Mouse (Mus musculus) midbrain, embryonic 13.5 days (tissue): Measurements from ENCODE around the gene Cdh4. TPM values are rescaled to one million over a fixed set of nuclear protein-coding genes. Genes with fewer than 3 reads are reported as not detected.
A peak's percentile ranks its signal among the peaks of the same experiment; 100 is the strongest.

Experiments
- ATAC-seq: fragments of 200-750 bp; cut with Nextera tagmentation; 2 replicates; pipeline ENCODE4 v1.8.0; 2017; ENCODE audit warnings: mild to moderate bottlenecking, moderate TSS enrichment, moderate library complexity
- H3K27ac ChIP-seq: fragments of 300-500 bp; sonication (generic); 2 replicates; pipeline ENCODE4 v1.5.1; 2015; ENCODE audit warnings: inconsistent platforms, mild to moderate bottlenecking, moderate library complexity
- H3K27me3 ChIP-seq: fragments of 300-500 bp; sonication (generic); 2 replicates; pipeline ENCODE4 v1.6.1; 2015; ENCODE audit warnings: mild to moderate bottlenecking, inconsistent platforms
- H3K36me3 ChIP-seq: fragments of 300-500 bp; sonication (generic); 2 replicates; pipeline ENCODE4 v1.6.1; 2015; ENCODE audit warnings: mild to moderate bottlenecking, inconsistent platforms
- H3K4me1 ChIP-seq: fragments of 300-500 bp; sonication (generic); replicated peaks from 2 replicates; pipeline ENCODE4 v1.6.1; 2015; ENCODE audit warnings: inconsistent platforms
- H3K4me2 ChIP-seq: fragments of 300-500 bp; sonication (generic); replicated peaks from 2 replicates; pipeline ENCODE4 v1.6.1; 2015; ENCODE audit warnings: moderate library complexity, mild to moderate bottlenecking, inconsistent platforms
- H3K4me3 ChIP-seq: fragments of 300-500 bp; sonication (generic); replicated peaks from 2 replicates; pipeline ENCODE4 v1.5.1; 2015; ENCODE audit warnings: mild to moderate bottlenecking, inconsistent platforms
- H3K9ac ChIP-seq: fragments of 300-500 bp; sonication (generic); replicated peaks from 2 replicates; pipeline ENCODE4 v1.6.1; 2015; ENCODE audit warnings: mild to moderate bottlenecking, inconsistent platforms
- H3K9me3 ChIP-seq: fragments of 300-500 bp; sonication (generic); 2 replicates; pipeline ENCODE4 v1.6.1; 2016; ENCODE audit warnings: mild to moderate bottlenecking, inconsistent platforms
- WGBS: fragments of 180-500 bp; shearing (Covaris S2); methylation state at CpG from one replicate; pipeline ENCODE4 v1.1.7; 2015; 5-methylcytosine and 5-hydroxymethylcytosine counted together
- polyA plus RNA-seq: library from polyadenylated mRNA; unstranded; fragments of >200 nt; fragmentation: Nextera tagmentation; extraction: Ambion mirVana; gene quantifications from 2 replicates; pipeline ENCODE4 v1.2.1, GENCODE M21; 2015

Cdh4 gene
- 36.7 and 37.1 TPM in 2 replicates for polyA plus RNA-seq

DNA sequence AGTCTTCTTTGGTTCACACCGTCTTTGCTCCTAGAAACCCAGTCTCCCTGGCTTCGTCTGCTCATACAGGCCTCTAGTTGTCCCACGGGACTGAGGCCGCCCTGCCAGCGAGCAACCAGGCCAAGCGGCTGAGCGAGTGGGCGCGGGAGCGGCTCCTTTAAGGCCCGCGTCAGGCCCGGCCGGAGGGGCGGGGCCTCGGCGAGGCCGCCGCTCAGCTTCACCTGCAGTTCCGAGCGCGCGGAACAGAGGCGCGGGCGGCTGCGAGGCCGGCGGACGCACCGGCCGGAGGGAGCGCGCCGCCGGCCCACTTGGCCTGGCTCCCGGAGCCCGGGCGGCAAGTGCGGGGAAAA is at the start of gene Cdh4:
TSS of gene Cdh4 (plus strand) at position 241 of the 350 bp plus-strand sequence.
- Histone ChIP-seq H3K4me3 (peak within 1 kb of the TSS; percentile 81), H3K9ac (peak within 1 kb of the TSS; percentile 83), H3K27me3 (peaks cover 40% of the 10 kb centered on the region), H3K4me2 (peak within 1 kb of the TSS; percentile 91), H3K36me3 (no peaks in the 10 kb centered on the region), H3K9me3 (no peaks in the 10 kb centered on the region), H3K4me1 (peaks cover 36% of the 10 kb centered on the region), H3K27ac (peak within 1 kb of the TSS; percentile 88)
- under 1% methylated on average over 38 of the region's 40 CpGs for WGBS
- peak; percentile 89 for ATAC-seq

DNA sequence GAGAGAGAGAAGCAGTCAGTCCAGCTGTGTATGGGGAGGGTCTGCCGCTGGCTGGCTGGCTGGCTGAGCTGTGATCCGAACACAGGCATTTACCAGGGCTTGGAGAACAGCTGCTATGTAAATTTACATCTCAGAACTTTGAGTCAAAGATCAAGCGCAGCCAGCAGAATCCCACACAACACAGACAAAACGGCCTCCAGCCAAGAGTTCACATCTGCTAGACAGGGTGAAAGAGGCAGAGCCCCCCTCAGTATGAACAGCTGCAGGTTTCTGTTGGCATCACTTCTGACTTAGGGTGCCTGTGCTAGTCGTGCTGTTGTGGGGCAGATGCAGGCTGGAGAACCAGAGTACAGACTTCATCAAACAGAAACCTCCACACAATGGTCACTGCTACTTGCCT is 46.8 kb upstream of the Cdh4 start:
- no peaks in the 10 kb centered on the region for H3K27me3 ChIP-seq
- no peak overlapping the region for H3K9ac ChIP-seq
- 0 out of 2 replicates have a peak, but pooled peaks cover 3% of the 10 kb centered on the region for H3K4me1 ChIP-seq
- no peak for ATAC-seq
- H3K36me3 ChIP-seq = no peaks in the 10 kb centered on the region
- no peak overlapping the region for H3K4me2 ChIP-seq
- no peaks in the 10 kb centered on the region for H3K9me3 ChIP-seq
- no peak overlapping the region for H3K27ac ChIP-seq
- WGBS = 54% methylated on average over 5 of the region's 5 CpGs
- H3K4me3 ChIP-seq = no peak overlapping the region

DNA sequence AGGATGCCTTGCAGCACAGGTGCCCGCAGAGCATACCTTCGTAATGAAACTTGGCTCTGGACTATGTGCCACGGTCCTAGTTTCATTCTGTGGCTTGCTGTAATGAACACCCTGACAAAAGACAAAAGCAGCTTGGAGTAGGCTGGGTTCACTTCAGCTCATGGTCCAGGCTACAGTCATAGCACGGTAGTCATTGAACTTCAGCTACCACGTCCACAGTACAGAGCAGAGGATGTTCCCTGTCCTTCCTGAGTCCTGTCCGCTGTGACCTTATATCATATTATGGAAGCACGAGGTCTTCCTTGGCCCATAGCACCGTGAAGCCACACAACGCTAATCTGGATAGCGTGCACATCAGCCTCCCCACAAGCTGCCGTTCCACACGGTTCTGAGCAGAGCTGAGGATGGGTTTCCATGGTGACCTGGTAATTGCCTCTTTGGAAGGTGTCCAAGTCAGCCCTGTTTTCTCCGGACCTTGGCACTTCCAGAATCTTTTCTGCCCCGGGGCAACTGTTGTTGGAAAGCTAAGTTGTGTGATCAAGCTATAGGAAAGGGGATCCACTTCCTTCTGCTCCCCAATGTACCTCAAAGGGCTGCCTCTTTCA is 42.5 kb upstream of the Cdh4 start:
- Histone ChIP-seq H3K9ac (no peak overlapping the region), H3K9me3 (no peaks in the 10 kb centered on the region), H3K36me3 (no peaks in the 10 kb centered on the region), H3K4me1 (no peaks in the 10 kb centered on the region), H3K27me3 (no peaks in the 10 kb centered on the region), H3K4me2 (no peak overlapping the region), H3K27ac (no peak overlapping the region), H3K4me3 (no peak overlapping the region)
- WGBS = 71% methylated on average over 14 of the region's 14 CpGs
- peak; percentile 80 for ATAC-seq

DNA sequence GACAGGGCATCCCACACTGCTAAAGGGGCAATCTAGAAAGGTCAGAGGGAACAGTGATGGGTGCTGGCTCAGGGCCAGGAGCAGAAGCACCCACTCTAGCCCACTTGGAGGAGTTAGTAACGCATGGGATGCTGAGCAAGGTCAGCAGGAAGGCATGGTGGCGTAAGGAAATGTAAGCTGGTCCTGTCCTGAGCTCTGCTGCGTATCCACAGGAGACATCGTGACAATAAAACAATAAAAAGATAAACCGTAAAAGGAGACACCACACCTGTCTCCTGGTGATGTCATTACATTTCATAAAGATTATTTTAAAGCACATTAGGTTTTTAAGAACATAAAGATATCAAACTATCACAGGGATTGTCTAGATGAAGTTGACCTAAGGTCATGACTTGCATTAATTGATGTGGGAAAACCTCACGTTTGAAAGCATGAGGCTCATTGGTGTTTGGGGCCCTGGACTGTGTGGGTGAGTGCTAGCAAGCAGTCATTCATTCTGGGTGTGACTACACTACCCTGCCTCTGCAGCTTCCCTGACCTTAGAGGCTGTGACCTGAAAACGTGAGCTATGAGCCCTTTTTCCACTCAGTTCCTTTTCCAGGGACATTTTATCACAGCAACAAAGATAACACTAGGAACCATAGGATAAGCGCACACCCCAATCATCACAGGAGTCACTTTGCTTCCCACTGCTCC is 31.2 kb upstream of the Cdh4 start:
- Histone ChIP-seq H3K4me2 (no peak overlapping the region), H3K36me3 (no peaks in the 10 kb centered on the region), H3K4me3 (no peak overlapping the region), H3K27me3 (no peaks in the 10 kb centered on the region), H3K9ac (no peak overlapping the region), H3K27ac (no peak overlapping the region), H3K4me1 (no peaks in the 10 kb centered on the region), H3K9me3 (no peaks in the 10 kb centered on the region)
- no peak for ATAC-seq
- 79% methylated on average over 8 of the region's 8 CpGs for WGBS

DNA sequence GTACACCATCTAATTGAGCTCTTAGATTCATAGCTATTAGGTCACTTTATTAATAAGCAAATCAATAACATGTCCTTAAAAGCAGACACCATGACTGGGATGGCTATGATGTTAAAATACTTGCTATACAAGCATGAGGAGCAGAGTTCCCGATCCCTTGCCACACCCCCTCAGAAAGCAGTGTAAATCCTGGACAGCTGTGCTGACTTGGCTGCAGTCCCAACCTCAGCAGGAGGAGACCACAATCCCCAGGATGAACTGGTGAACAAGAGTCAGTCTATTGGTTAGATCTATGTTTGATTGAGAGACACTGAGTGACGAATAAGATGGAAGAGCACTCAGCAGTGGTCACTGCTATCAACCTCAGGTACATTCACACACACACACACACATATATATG is 29.3 kb upstream of the Cdh4 start:
- H3K27me3 ChIP-seq = no peaks in the 10 kb centered on the region
- 56% methylated on average over 2 of the region's 2 CpGs for WGBS
- no peaks in the 10 kb centered on the region for H3K36me3 ChIP-seq
- H3K27ac ChIP-seq = no peak overlapping the region
- H3K4me2 ChIP-seq = no peak overlapping the region
- no peaks in the 10 kb centered on the region for H3K4me1 ChIP-seq
- ATAC-seq = no peak
- no peak overlapping the region for H3K4me3 ChIP-seq
- no peaks in the 10 kb centered on the region for H3K9me3 ChIP-seq
- H3K9ac ChIP-seq = no peak overlapping the region

DNA sequence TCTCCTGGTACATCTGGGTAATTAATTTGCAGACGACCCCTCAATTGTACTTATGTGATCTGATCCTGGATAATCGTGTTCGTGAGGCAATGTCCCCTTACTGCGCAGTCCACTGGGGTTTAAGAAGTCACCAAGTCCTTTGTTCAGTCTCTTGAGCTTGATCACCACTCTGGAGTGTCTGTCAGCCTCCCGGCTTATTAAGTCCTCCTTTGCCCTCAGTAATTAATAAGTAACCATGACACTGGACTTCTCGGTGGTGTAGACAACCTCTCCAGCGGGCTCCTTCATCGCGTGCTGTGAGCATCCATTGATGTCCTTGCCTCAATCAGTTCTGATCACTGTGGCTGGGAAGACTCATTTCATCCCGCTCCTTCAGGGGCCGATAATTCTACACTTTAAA is 28.0 kb upstream of the Cdh4 start:
- Histone ChIP-seq H3K27ac (no peak overlapping the region), H3K4me3 (no peak overlapping the region), H3K4me1 (no peaks in the 10 kb centered on the region), H3K27me3 (no peaks in the 10 kb centered on the region), H3K4me2 (no peak overlapping the region), H3K9ac (no peak overlapping the region), H3K36me3 (no peaks in the 10 kb centered on the region), H3K9me3 (no peaks in the 10 kb centered on the region)
- WGBS = 35% methylated on average over 11 of the region's 11 CpGs
- peak; percentile 41; the same call in 1 of the 2 replicates for ATAC-seq

DNA sequence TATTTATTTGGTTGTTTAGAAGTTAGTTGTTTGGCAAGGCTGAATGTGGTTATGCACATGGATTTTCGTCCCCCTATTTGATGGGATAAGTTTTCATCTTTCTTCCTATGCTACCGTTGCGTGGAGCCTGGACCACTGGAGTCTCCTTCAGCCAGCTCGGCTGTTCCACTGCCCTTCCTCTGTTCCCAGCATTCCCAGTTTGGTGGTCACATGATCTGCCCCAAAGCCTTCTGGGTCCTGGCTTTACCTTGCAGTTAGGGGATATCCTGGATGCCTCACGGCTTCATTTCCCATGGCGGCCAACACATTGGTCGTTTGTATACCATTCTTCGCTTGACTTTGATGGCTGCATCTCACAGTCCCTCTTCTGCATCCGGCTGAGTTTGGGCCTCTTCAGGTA is 27.5 kb upstream of the Cdh4 start:
- no peaks in the 10 kb centered on the region for H3K36me3 ChIP-seq
- no peak overlapping the region for H3K4me2 ChIP-seq
- ATAC-seq = no peak
- no peak overlapping the region for H3K4me3 ChIP-seq
- H3K27me3 ChIP-seq = no peaks in the 10 kb centered on the region
- H3K9ac ChIP-seq = no peak overlapping the region
- 92% methylated on average over 9 of the region's 9 CpGs for WGBS
- no peak overlapping the region for H3K27ac ChIP-seq
- no peaks in the 10 kb centered on the region for H3K9me3 ChIP-seq
- H3K4me1 ChIP-seq = no peaks in the 10 kb centered on the region

DNA sequence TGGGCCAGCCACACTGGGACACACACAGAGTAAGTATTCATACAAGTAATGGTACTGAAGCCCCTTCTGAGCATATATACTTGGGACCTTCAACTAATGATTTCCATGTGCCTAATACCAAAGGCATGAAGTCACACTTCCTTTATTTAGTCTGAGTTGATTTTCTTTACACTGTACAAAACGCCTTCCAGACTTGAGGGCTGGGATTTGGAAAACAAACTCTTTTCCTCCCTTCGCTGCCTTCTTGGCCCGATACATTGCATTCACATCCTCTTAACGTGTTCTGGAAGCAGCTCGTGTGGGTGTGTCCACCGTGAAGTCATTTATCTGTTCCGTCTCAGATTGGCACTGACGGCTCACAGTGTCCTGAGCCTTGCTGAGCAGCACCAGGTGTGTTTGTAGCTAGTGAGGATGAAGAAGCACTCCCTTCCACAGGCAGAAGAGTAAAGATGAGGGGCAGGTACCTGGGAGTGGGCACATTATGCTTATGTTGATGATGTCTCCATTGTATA is 26.3 kb upstream of the Cdh4 start:
- Histone ChIP-seq H3K4me3 (no peak overlapping the region), H3K27ac (no peak overlapping the region), H3K4me1 (no peaks in the 10 kb centered on the region), H3K9me3 (no peaks in the 10 kb centered on the region), H3K27me3 (no peaks in the 10 kb centered on the region), H3K36me3 (no peaks in the 10 kb centered on the region), H3K4me2 (no peak overlapping the region), H3K9ac (no peak overlapping the region)
- ATAC-seq = no peak
- 84% methylated on average over 8 of the region's 8 CpGs for WGBS

DNA sequence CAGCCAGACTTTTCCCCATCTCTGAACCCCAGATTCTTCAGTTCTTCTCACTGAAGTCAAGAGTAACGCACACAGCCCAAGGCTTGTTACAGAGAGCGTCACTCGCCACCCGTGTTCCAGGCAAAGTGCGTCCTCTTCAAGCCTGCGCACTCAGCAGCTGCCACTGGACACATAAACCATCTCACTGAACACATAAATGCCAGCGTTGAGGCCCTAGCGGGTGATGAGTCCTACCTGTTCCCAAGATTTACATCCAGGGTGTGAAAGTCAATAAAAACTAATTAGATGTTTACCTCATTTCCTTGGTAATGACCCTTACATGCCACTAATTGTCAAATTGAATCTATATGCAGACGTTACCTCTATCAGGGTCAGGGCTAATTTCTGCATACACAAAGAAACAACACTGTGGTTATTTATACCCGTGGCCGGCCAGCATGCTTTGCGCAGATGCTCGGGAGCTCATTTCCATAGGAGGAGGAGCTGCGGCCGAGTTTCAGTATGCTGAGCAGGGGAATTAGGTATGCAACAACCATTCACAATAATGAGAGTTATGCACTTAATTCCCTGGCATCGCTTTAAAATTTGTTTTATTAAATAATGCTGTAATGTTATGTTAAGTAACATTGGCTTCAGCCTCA is 25.5 kb upstream of the Cdh4 start:
- Histone ChIP-seq H3K4me3 (no peak overlapping the region), H3K9ac (no peak overlapping the region), H3K4me2 (no peak overlapping the region), H3K27me3 (no peaks in the 10 kb centered on the region), H3K9me3 (no peaks in the 10 kb centered on the region), H3K4me1 (no peaks in the 10 kb centered on the region), H3K36me3 (no peaks in the 10 kb centered on the region), H3K27ac (no peak overlapping the region)
- no peak for ATAC-seq
- WGBS = 80% methylated on average over 16 of the region's 16 CpGs

DNA sequence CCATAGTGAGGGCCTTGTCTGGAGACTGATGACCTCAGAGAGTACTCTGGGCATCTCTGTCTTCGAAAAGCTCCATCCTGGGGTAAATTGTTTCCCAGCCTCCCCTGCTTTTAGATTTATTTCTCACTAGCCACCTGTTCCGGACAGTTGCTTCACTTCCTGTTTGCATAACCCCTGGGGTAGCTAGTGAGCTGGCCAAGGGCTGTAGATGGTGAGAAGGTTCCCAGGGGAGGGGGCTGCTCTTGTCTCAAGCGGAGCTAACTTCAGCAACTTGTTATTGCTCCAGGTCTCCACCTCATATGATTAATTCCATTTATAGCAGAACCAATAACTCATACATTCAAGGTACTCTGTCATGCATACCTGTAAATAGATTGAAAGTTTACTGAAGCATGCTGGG is 16.6 kb upstream of the Cdh4 start:
- Histone ChIP-seq H3K36me3 (no peaks in the 10 kb centered on the region), H3K4me2 (no peak overlapping the region), H3K27ac (no peak overlapping the region), H3K4me3 (no peak overlapping the region), H3K9me3 (no peaks in the 10 kb centered on the region), H3K9ac (no peak overlapping the region), H3K4me1 (peaks cover 6% of the 10 kb centered on the region; the same call in 1 of the 2 replicates), H3K27me3 (no peaks in the 10 kb centered on the region)
- WGBS = 89% methylated on average over 3 of the region's 3 CpGs
- no peak for ATAC-seq

DNA sequence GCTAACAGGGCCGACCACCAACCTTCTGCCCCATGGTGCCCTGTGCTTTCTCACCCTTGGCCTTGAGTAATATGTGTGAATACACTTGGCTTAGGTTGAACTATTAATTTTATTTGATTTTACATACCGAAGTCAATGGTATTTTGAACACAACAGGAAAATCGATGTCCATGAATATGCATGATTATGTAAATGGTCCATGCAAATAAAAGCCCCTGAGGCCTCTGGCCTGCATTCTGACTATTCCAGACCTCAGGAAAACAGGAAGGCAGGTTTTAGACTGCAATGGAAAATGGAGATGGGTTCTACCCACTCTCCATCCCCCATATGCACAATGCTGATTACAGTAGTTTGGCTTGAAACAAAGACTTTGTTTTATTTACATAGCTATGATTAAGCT is 13.3 kb upstream of the Cdh4 start:
- WGBS = 66% methylated on average over 3 of the region's 3 CpGs
- no peak for ATAC-seq
- peaks cover 6% of the 10 kb centered on the region; the same call in 1 of the 2 replicates for H3K4me1 ChIP-seq

DNA sequence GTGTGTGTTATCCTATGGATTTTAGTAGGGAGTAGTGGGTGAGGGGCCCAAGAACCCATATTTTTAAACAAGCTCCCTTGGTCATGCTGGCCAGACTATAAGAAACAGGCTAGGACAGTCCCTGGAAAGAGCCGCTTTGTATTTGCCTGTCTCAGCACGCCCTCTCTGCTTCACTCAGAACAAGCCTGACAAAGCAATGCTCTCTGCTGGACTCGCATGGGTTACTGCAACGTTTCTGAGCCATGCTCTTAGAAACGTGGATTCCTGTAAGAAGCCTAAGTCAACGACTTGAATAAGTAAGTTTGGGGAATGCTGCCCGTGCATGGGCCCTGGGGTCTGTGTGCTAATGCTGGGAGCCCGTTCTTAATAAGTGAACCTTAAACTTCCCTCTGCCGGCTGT is 2.1 kb upstream of the Cdh4 start:
- Histone ChIP-seq H3K4me2 (no peak overlapping the region), H3K9ac (no peak overlapping the region), H3K9me3 (no peaks in the 10 kb centered on the region), H3K4me3 (no peak overlapping the region), H3K27ac (no peak overlapping the region), H3K36me3 (no peaks in the 10 kb centered on the region), H3K4me1 (peaks cover 43% of the 10 kb centered on the region), H3K27me3 (peaks cover 37% of the 10 kb centered on the region)
- 19% methylated on average over 9 of the region's 9 CpGs for WGBS
- ATAC-seq = no peak

More for the DNA sequence above, 13.3 kb upstream of the Cdh4 start:
- H3K27me3 ChIP-seq = 0 out of 2 replicates have a peak, but pooled peaks cover 2% of the 10 kb centered on the region
- no peak overlapping the region for H3K4me2 ChIP-seq
- no peaks in the 10 kb centered on the region for H3K36me3 ChIP-seq
- H3K9me3 ChIP-seq = no peaks in the 10 kb centered on the region
- H3K9ac ChIP-seq = no peak overlapping the region
- no peak overlapping the region for H3K27ac ChIP-seq
- no peak overlapping the region for H3K4me3 ChIP-seq
